Mouse (Mus musculus) megakaryocyte progenitor cell, adult 5-6 weeks (primary cell): Measurements from ENCODE around the gene Stox2. TPM values are rescaled to one million over a fixed set of nuclear protein-coding genes. Genes with fewer than 3 reads are reported as not detected.

Source experiments
- total RNA-seq, 2 experiments: library from RNA; stranded (forward) in 1 of 2; stranded (reverse) in 1 of 2; fragments of 157-497, 149-512 nt in 1 of 2; fragments of 200-1000 nt in 1 of 2; gene quantifications; 2 replicates each; pipeline versions ENCODE4 v1.2.3 to v1.2.4; 2015 to 2017

The Stox2 gene
- total RNA-seq, 2 experiments from 2014 or later: 0.67 to 1.7 TPM

Other genes starting within 250 kb of the Stox2 start
- gene Trappc11, start 87.1 kb upstream of the Stox2 start, total RNA-seq (2015): 26.0 TPM in 2 replicates
- 34.6 and 36.9 TPM in 2 replicates for gene Trappc11, start 87.1 kb upstream of the Stox2 start, total RNA-seq (2017)
- 25.6 and 46.6 TPM in 2 replicates for gene Rwdd4a, start 87.3 kb upstream of the Stox2 start, total RNA-seq (2015)
- gene Rwdd4a, start 87.3 kb upstream of the Stox2 start, total RNA-seq (2017): 28.4 and 33.8 TPM in 2 replicates
- gene Ing2, start 229.2 kb upstream of the Stox2 start, total RNA-seq (2015): 63.3 and 69.1 TPM in 2 replicates
- 37.1 and 53.2 TPM in 2 replicates for gene Ing2, start 229.2 kb upstream of the Stox2 start, total RNA-seq (2017)